Mouse (Mus musculus) G1E (cell line): ENCODE measurements around the gene Sugct. TPM values are rescaled to one million over a fixed set of nuclear protein-coding genes. Genes with fewer than 3 reads are reported as not detected.

ENCODE experiments used
- ATAC-seq: 2 replicates; pipeline ENCODE4 v1.8.0; 2016; ENCODE audit warnings: mild to moderate bottlenecking; ENCODE audit not compliant: insufficient number of reproducible peaks, poor library complexity, low FRiP score, severe bottlenecking; ENCODE audit errors: extremely low read depth
- DNase-seq: peaks from one replicate; pipeline ENCODE4 v3.0.0; 2012; ENCODE audit warnings: low spot score
- H3K27me3 ChIP-seq: 2 replicates; pipeline ENCODE4 v1.6.1; 2012; ENCODE audit warnings: mild to moderate bottlenecking, low read length, inconsistent platforms; ENCODE audit not compliant: insufficient read depth
- H3K36me3 ChIP-seq: replicated peaks from 2 replicates; pipeline ENCODE3; 2012; ENCODE audit warnings: mild to moderate bottlenecking, inconsistent platforms
- H3K4me1 ChIP-seq: 2 replicates; pipeline ENCODE4 v1.6.1; 2012; ENCODE audit warnings: low read depth, low read length, inconsistent platforms, mixed read lengths; ENCODE audit not compliant: insufficient read depth
- H3K4me3 ChIP-seq: 2 replicates; pipeline ENCODE4 v1.5.1; 2012; ENCODE audit warnings: low read depth, mild to moderate bottlenecking, inconsistent platforms, low read length, moderate library complexity, mixed read lengths
- H3K9me3 ChIP-seq: replicated peaks from 2 replicates; pipeline ENCODE4 v1.6.1; 2012; ENCODE audit warnings: inconsistent platforms
- CTCF ChIP-seq: IDR thresholded peaks from 2 replicates; pipeline ENCODE4 v1.5.1; 2012; ENCODE audit warnings: low read depth, low read length, inconsistent platforms, mixed read lengths
- GATA1 ChIP-seq: IDR thresholded peaks from 2 replicates; pipeline ENCODE4 v1.6.1; 2012; ENCODE audit warnings: borderline replicate concordance, low read length, inconsistent platforms, mixed read lengths
- GATA2 ChIP-seq: IDR thresholded peaks from 2 replicates; pipeline ENCODE4 v1.6.1; 2012; ENCODE audit warnings: low read depth, low read length, inconsistent platforms, borderline replicate concordance
- POLR2AphosphoS5 ChIP-seq: IDR thresholded peaks from 2 replicates; pipeline ENCODE4 v1.6.1; 2012; ENCODE audit warnings: low read depth, low read length, inconsistent platforms; ENCODE audit not compliant: insufficient replicate concordance
- TAL1 ChIP-seq: conservative IDR thresholded peaks from 2 replicates; pipeline ENCODE4 v1.6.1; 2012; ENCODE audit warnings: low read depth, low read length, inconsistent platforms, mixed read lengths
- polyA plus RNA-seq: library from polyadenylated mRNA; stranded (reverse); fragments of >175 nt; gene quantifications from 2 replicates; pipeline ENCODE4 v1.2.3, GENCODE M21; 2012
- total RNA-seq, 2 experiments: library from RNA; stranded (forward) in 1 of 2; stranded (reverse) in 1 of 2; fragments of 200-1000 nt in 1 of 2; fragments of >200 nt in 1 of 2; fragmentation: Nextera tagmentation in 1 of 2; gene quantifications; 2 replicates each; pipeline ENCODE4 v1.2.3; 2014 to 2017

The Sugct gene
- total and polyA plus RNA-seq, 3 experiments, result 1.1 to 4.8 (median 1.8) TPM

GRCm38 (mm10) chr13:17702311-17702710 is 7.0 kb upstream of the Sugct start:
- DNase-seq (no peak), ATAC-seq (no peak)
- Histone ChIP-seq H3K4me1 (peaks cover 25% of the 10 kb centered on the region), H3K9me3 (no peaks in the 10 kb centered on the region), H3K27me3 (no peaks in the 10 kb centered on the region), H3K36me3 (peaks cover 49% of the 10 kb centered on the region), H3K4me3 (no peak overlapping the region)
- no peak for TF ChIP-seq TAL1
- no peak for TF ChIP-seq GATA1

GRCm38 (mm10) chr13:17701322-17701721 is 6.0 kb upstream of the Sugct start:
- Histone ChIP-seq H3K27me3 (no peaks in the 10 kb centered on the region), H3K4me3 (no peak overlapping the region), H3K9me3 (no peaks in the 10 kb centered on the region), H3K36me3 (peaks cover 45% of the 10 kb centered on the region), H3K4me1 (peaks cover 25% of the 10 kb centered on the region)
- DNase-seq, result no peak
- TF ChIP-seq POLR2AphosphoS5 (no peak), TAL1 (no peak), GATA2 (no peak), GATA1 (no peak), CTCF (no peak)
- ATAC-seq, result peak; percentile 42; the same call in 1 of the 2 replicates

GRCm38 (mm10) chr13:17700090-17700715 is 4.8 kb upstream of the Sugct start:
- no peaks in the 10 kb centered on the region for H3K27me3 ChIP-seq
- no peak for DNase-seq
- ATAC-seq, result no peak

GRCm38 (mm10) chr13:17695898-17696580 is 686 bp upstream of the Sugct start:
- TF ChIP-seq GATA2 (no peak), TAL1 (no peak), GATA1 (no peak), CTCF (no peak), POLR2AphosphoS5 (no peak)
- Histone ChIP-seq H3K36me3 (peaks cover 16% of the 10 kb centered on the region), H3K4me1 (peaks cover 24% of the 10 kb centered on the region), H3K9me3 (no peaks in the 10 kb centered on the region), H3K4me3 (peak overlapping the region; percentile 82), H3K27me3 (no peaks in the 10 kb centered on the region)
- ATAC-seq, result no peak
- DNase-seq, result no peak

More at GRCm38 (mm10) chr13:17700090-17700715, 4.8 kb upstream of the Sugct start:
- peaks cover 23% of the 10 kb centered on the region for H3K4me1 ChIP-seq
- H3K4me3 ChIP-seq, result no peak overlapping the region
- H3K36me3 ChIP-seq, result peaks cover 37% of the 10 kb centered on the region
- TF ChIP-seq POLR2AphosphoS5, result no peak
- no peak for TF ChIP-seq GATA1
- no peak for TF ChIP-seq CTCF
- no peak for TF ChIP-seq GATA2
- TF ChIP-seq TAL1, result no peak
- H3K9me3 ChIP-seq, result no peaks in the 10 kb centered on the region

GRCm38 (mm10) chr13:17694414-17694813 is 939 bp downstream of the Sugct start:
- Histone ChIP-seq H3K4me3 (peak overlapping the region; percentile 82), H3K9me3 (no peaks in the 10 kb centered on the region), H3K27me3 (no peaks in the 10 kb centered on the region), H3K4me1 (peaks cover 16% of the 10 kb centered on the region), H3K36me3 (peaks cover 8% of the 10 kb centered on the region)
- TF ChIP-seq TAL1 (no peak), CTCF (no peak), GATA1 (no peak), POLR2AphosphoS5 (no peak), GATA2 (no peak)
- ATAC-seq (no peak), DNase-seq (no peak)

GRCm38 (mm10) chr13:17693816-17694215 is 1.5 kb downstream of the Sugct start:
- no peak for ATAC-seq
- TF ChIP-seq TAL1 (no peak), GATA1 (no peak), GATA2 (no peak), CTCF (no peak), POLR2AphosphoS5 (no peak)
- Histone ChIP-seq H3K9me3 (no peaks in the 10 kb centered on the region), H3K4me3 (peak overlapping the region; percentile 82; the same call in 1 of the 2 replicates), H3K27me3 (no peaks in the 10 kb centered on the region), H3K36me3 (peaks cover 7% of the 10 kb centered on the region), H3K4me1 (peaks cover 14% of the 10 kb centered on the region)
- no peak for DNase-seq
